Mouse (Mus musculus) ES-Bruce4 (cell line): Measurements from ENCODE around the gene Ift172.

Experiments used
- CTCF ChIP-seq: IDR thresholded peaks from one replicate; pipeline ENCODE4 v1.8.1; 2011; ENCODE audit warnings: low read depth, low read length
- EP300 ChIP-seq: IDR thresholded peaks from 2 replicates; pipeline ENCODE4 v1.6.1; 2011; ENCODE audit warnings: low read depth, low read length; ENCODE audit not compliant: insufficient read depth
- POLR2A ChIP-seq: IDR thresholded peaks from one replicate; pipeline ENCODE4 v1.8.1; 2011; ENCODE audit warnings: low read length; ENCODE audit not compliant: insufficient read depth

GRCm38 (mm10) chr5:31288655-31289054, 2.3 kb downstream of the Ift172 start:
- no peak for TF ChIP-seq EP300
- no peak for TF ChIP-seq CTCF
- TF ChIP-seq POLR2A: no peak
